Mouse (Mus musculus): ENCODE data around the gene Cebpzos.

GRCm38 (mm10) chr17:78873886-78874285 lies 42.4 kb upstream of the Cebpzos start:
- TF ChIP-seq CTCF (IDR thresholded peaks at IDR 0.05; ENCODE audit: low read depth) (no peak), EP300 (IDR thresholded peaks at IDR 0.05; ENCODE audit: low read depth) (no peak)
